Mouse (Mus musculus) E14TG2a.4 (cell line): Measurements from ENCODE around the gene Odf2.
A peak's percentile ranks its signal among the peaks of the same experiment; 100 is the strongest.

Experiments
- H3K27me3 ChIP-seq: 2 replicates; pipeline ENCODE4 v1.6.1; 2014; ENCODE audit warnings: low read length, control low read depth; ENCODE audit not compliant: insufficient read depth
- H3K36me3 ChIP-seq: 2 replicates; pipeline ENCODE4 v1.6.1; 2014; ENCODE audit warnings: low read length, control low read depth; ENCODE audit not compliant: insufficient read depth
- H3K4me1 ChIP-seq: replicated peaks from 2 replicates; pipeline ENCODE4 v1.6.1; 2014; ENCODE audit warnings: low read depth, low read length, control low read depth
- H3K4me3 ChIP-seq: replicated peaks from 2 replicates; pipeline ENCODE4 v1.5.1; 2014; ENCODE audit warnings: mild to moderate bottlenecking, low read length
- H3K9me3 ChIP-seq: 2 replicates; pipeline ENCODE4 v1.6.1; 2014; ENCODE audit warnings: low read length, control low read depth
- CTCF ChIP-seq: conservative IDR thresholded peaks from 2 replicates; pipeline ENCODE4 v1.5.1; 2014; ENCODE audit warnings: low read length
- NANOG ChIP-seq: IDR thresholded peaks from 2 replicates; pipeline ENCODE4 v1.6.1; 2014; ENCODE audit warnings: borderline replicate concordance, low read length, mixed read lengths
- POU5F1 ChIP-seq: IDR thresholded peaks from 2 replicates; pipeline ENCODE4 v1.6.1; 2014; ENCODE audit warnings: low read length, borderline replicate concordance

The Odf2 gene

DNA sequence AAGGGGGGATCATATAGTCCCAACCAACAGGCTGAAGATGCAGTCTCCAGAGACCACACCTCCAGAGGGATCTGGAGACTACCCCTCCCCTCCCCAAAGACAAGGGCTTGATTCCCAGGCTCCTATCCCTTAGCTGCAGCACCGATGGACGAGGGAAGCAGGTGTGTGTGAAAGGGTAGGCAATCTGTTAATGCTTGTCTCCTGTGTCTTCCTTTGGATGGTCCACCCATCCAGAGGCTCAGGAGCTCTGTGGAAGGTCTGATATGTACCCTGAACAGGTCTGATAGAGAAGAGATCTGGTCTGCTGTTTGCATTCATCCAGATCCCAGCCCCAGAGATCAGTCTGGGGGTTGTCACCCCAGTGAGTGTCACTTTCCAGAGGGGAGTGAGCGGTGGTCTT lies 42.1 kb upstream of the Odf2 start:
- peaks cover 69% of the 10 kb centered on the region for H3K27me3 ChIP-seq
- TF ChIP-seq POU5F1: no peak
- no peak for TF ChIP-seq CTCF
- TF ChIP-seq NANOG: no peak
- H3K4me1 ChIP-seq: peaks cover 61% of the 10 kb centered on the region
- H3K9me3 ChIP-seq: no peaks in the 10 kb centered on the region
- H3K36me3 ChIP-seq: peaks cover 52% of the 10 kb centered on the region
- H3K4me3 ChIP-seq: no peak overlapping the region

GRCm38 (mm10) chr2:29849041-29849440 lies 40.0 kb upstream of the Odf2 start:
- Histone ChIP-seq H3K9me3 (no peaks in the 10 kb centered on the region), H3K36me3 (peaks cover 30% of the 10 kb centered on the region)

GRCm38 (mm10) chr2:29849841-29850480 lies 39.1 kb upstream of the Odf2 start:
- H3K9me3 ChIP-seq: no peaks in the 10 kb centered on the region
- H3K36me3 ChIP-seq: peaks cover 22% of the 10 kb centered on the region
- H3K4me1 ChIP-seq: peaks cover 52% of the 10 kb centered on the region
- peaks cover 51% of the 10 kb centered on the region for H3K27me3 ChIP-seq
- no peak overlapping the region for H3K4me3 ChIP-seq
- TF ChIP-seq POU5F1: no peak

More at GRCm38 (mm10) chr2:29849041-29849440, 40.0 kb upstream of the Odf2 start:
- H3K4me3 ChIP-seq: no peak overlapping the region
- H3K27me3 ChIP-seq: peaks cover 60% of the 10 kb centered on the region
- TF ChIP-seq NANOG (no peak), CTCF (no peak), POU5F1 (no peak)
- H3K4me1 ChIP-seq: peaks cover 52% of the 10 kb centered on the region

DNA sequence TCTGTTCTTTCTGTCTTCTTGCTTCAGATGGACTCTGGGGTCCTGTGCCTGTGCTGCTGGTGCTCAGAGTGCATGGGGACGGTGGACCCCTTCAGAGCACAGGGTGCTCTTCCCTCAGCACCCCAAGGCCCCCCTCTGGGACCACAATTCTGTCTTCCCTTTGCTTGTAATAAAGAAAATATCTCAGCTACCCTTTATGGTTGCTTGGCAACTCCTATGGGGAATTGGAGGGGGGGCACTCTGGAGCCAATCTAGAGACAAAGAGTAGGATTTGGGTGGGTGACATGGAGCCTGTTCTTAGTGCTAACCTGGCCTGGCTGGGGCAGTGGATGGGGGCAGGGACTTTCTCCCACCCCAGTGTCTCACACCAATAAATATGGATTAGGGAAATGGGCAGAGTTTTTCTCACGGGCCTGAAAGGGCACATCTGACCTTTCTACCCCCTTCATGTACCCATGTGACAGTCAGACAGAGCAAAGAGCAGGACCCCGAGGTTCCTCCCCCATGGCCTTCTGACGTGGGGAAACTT lies 36.0 kb upstream of the Odf2 start:
- H3K36me3 ChIP-seq: peaks cover 6% of the 10 kb centered on the region
- peaks cover 45% of the 10 kb centered on the region for H3K27me3 ChIP-seq
- peaks cover 58% of the 10 kb centered on the region for H3K4me1 ChIP-seq
- no peak overlapping the region for H3K4me3 ChIP-seq
- no peaks in the 10 kb centered on the region for H3K9me3 ChIP-seq
- no peak for TF ChIP-seq NANOG
- TF ChIP-seq CTCF: no peak
- TF ChIP-seq POU5F1: no peak

- Histone ChIP-seq H3K4me3 (no peak overlapping the region), H3K9me3 (no peaks in the 10 kb centered on the region), H3K4me1 (peaks cover 65% of the 10 kb centered on the region), H3K27me3 (peaks cover 44% of the 10 kb centered on the region), H3K36me3 (peaks cover 4% of the 10 kb centered on the region)
- TF ChIP-seq NANOG: no peak
- no peak for TF ChIP-seq POU5F1
- no peak for TF ChIP-seq CTCF
Measured at GRCm38 (mm10) chr2:29853736-29854135, 35.3 kb upstream of the Odf2 start.

DNA sequence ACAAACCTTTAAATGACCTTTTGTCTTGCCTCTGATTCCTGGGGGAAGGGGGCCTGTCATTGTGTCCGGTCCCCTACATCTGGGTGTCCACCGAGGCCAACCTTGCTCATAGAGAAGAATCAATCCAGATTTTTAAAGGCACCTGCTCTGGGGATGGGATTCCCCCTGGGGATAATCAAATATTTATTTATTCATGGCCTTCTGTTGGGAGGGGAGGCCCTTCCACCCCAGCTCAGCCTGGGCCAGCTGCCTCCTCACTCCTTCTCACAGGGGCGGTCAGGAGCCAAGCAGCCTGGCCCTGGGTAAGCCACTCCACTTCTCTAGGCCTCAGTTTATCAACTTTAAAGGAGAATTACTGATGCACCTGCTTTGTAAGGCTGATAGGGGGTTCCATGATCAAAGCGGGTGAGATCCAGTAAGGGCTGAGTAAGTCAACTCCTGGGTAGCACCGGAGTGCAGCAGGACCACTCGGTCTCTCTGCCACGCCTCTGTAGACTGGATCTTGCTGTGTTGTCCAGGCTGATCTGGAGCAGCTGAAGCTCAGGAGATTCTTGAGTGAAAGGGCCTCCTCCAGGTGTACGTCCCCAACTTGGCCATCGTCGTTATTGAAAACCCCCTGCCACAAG lies 33.3 kb upstream of the Odf2 start:
- Histone ChIP-seq H3K36me3 (no peaks in the 10 kb centered on the region), H3K27me3 (peaks cover 36% of the 10 kb centered on the region), H3K4me1 (peaks cover 67% of the 10 kb centered on the region), H3K9me3 (no peaks in the 10 kb centered on the region), H3K4me3 (no peak overlapping the region)
- TF ChIP-seq NANOG (no peak), POU5F1 (no peak), CTCF (no peak)

GRCm38 (mm10) chr2:29856451-29857260 lies 32.4 kb upstream of the Odf2 start:
- H3K36me3 ChIP-seq: no peaks in the 10 kb centered on the region
- TF ChIP-seq CTCF (no peak), POU5F1 (no peak), NANOG (no peak)
- peak overlapping the region; percentile 51 for H3K4me3 ChIP-seq
- H3K4me1 ChIP-seq: peaks cover 67% of the 10 kb centered on the region
- peaks cover 31% of the 10 kb centered on the region for H3K27me3 ChIP-seq
- no peaks in the 10 kb centered on the region for H3K9me3 ChIP-seq

- Histone ChIP-seq H3K27me3 (peaks cover 31% of the 10 kb centered on the region), H3K4me1 (peaks cover 67% of the 10 kb centered on the region), H3K36me3 (no peaks in the 10 kb centered on the region), H3K4me3 (no peak overlapping the region), H3K9me3 (no peaks in the 10 kb centered on the region)
- TF ChIP-seq POU5F1 (no peak), NANOG (no peak), CTCF (no peak)
Measured at GRCm38 (mm10) chr2:29857341-29857740, 31.7 kb upstream of the Odf2 start.
